Comparison of ENCODE assay signal across 8 mouse cellular contexts in genomic region chr16:87698692-87699305, GRCm38 (mm10). TPM values are rescaled to one million over a fixed set of nuclear protein-coding genes. Genes with fewer than 3 reads are reported as not detected.
DNase-seq lines count a peak whose midpoint lies in the region; ATAC-seq and TF ChIP-seq lines count a peak whose summit lies in the region.

Bach1 (plus strand) TSS chr16:87698945.

- peak; percentile 99 for DNase-seq in CD4-positive, CD25-positive, alpha-beta regulatory T cell, adult 2 months (ENCODE audit: low read depth, low spot score)
- peak; percentile 78 for DNase-seq in brain, embryonic 18.5 days (ENCODE audit: low read depth, low spot score)
- peak; percentile 99 for DNase-seq in kidney, postnatal 10 days
- peak; percentile 87 to 90 (median 88) for DNase-seq in liver, embryonic 14.5 days (ENCODE audit: low read depth in 3 of 3, low spot score in 3 of 3)
- DNase-seq in neural tube, embryonic 11.5 days (ENCODE audit: low spot score): peak; percentile 97
- DNase-seq in stomach, postnatal 0 days (ENCODE audit: low spot score): peak; percentile 99

- peak; percentile 78 for ATAC-seq in erythroid progenitor cell, adult 5-6 weeks (replicated peaks; ENCODE audit: low FRiP score, poor library complexity, severe bottlenecking)
- ATAC-seq in heart, embryonic 13.5 days (ENCODE audit: extremely low read depth, insufficient number of reproducible peaks, low FRiP score, low TSS enrichment): peak; percentile 93
- ATAC-seq in liver, embryonic 14.5 days (ENCODE audit: insufficient read depth): peak; percentile 86
- peak; percentile 93 for ATAC-seq in neural tube, embryonic 11.5 days (ENCODE audit: insufficient read depth, low FRiP score, low TSS enrichment)
- peak; percentile 95 for ATAC-seq in stomach, postnatal 0 days (ENCODE audit: low FRiP score, low TSS enrichment)

- H3K4me2 ChIP-seq in heart, embryonic 13.5 days: peak within 1 kb of the TSS; percentile 80
- H3K4me2 ChIP-seq in liver, embryonic 14.5 days (ENCODE audit: low read depth): peak within 1 kb of the TSS; percentile 97
- peak within 1 kb of the TSS; percentile 88 for H3K4me2 ChIP-seq in neural tube, embryonic 11.5 days (ENCODE audit: low read depth)
- peak within 1 kb of the TSS; percentile 70 for H3K4me2 ChIP-seq in stomach, postnatal 0 days (replicated peaks; ENCODE audit: low read depth)

- under 1% methylated on average over 77 of the region's 84 CpGs for WGBS in heart, embryonic 13.5 days
- under 1% methylated on average over 82 of the region's 84 CpGs for WGBS in liver, embryonic 14.5 days (ENCODE audit: insufficient replicate concordance)
- WGBS in neural tube, embryonic 11.5 days: under 1% methylated on average over 82 of the region's 84 CpGs
- WGBS in stomach, postnatal 0 days: under 1% methylated on average over 67 of the region's 84 CpGs

- peak within 1 kb of the TSS; percentile 96 for H3K9ac ChIP-seq in heart, embryonic 13.5 days
- peak within 1 kb of the TSS; percentile 96 for H3K9ac ChIP-seq in liver, embryonic 14.5 days (replicated peaks)
- H3K9ac ChIP-seq in neural tube, embryonic 11.5 days (ENCODE audit: low read length): peak within 1 kb of the TSS; percentile 86
- peak within 1 kb of the TSS; percentile 92 for H3K9ac ChIP-seq in stomach, postnatal 0 days (ENCODE audit: low read length)

- peaks cover 10% of the 10 kb centered on the region; the same call in 1 of the 2 replicates for H3K27me3 ChIP-seq in heart, embryonic 13.5 days (replicated peaks)
- no peaks in the 10 kb centered on the region for H3K27me3 ChIP-seq in liver, embryonic 14.5 days (ENCODE audit: control insufficient read depth, insufficient read depth, low read length)
- H3K27me3 ChIP-seq in neural tube, embryonic 11.5 days (ENCODE audit: control insufficient read depth, insufficient read depth, low read length): no peaks in the 10 kb centered on the region
- no peaks in the 10 kb centered on the region for H3K27me3 ChIP-seq in stomach, postnatal 0 days (ENCODE audit: control insufficient read depth, insufficient read depth, low read length)

- peaks cover 46% of the 10 kb centered on the region for H3K4me1 ChIP-seq in heart, embryonic 13.5 days
- H3K4me1 ChIP-seq in liver, embryonic 14.5 days (replicated peaks; ENCODE audit: control insufficient read depth in 2 of 2, insufficient read depth in 2 of 2, low read length in 1 of 2): peaks cover 38 to 40% of the 10 kb centered on the region in 2 experiments
- H3K4me1 ChIP-seq in neural tube, embryonic 11.5 days (ENCODE audit: control insufficient read depth, insufficient read depth, low read length): peaks cover 9% of the 10 kb centered on the region; the same call in 1 of the 2 replicates
- H3K4me1 ChIP-seq in stomach, postnatal 0 days (replicated peaks; ENCODE audit: control insufficient read depth, insufficient read depth): no peaks in the 10 kb centered on the region

- H3K27ac ChIP-seq in heart, embryonic 13.5 days (replicated peaks): peak within 1 kb of the TSS; percentile 94
- peak within 1 kb of the TSS; percentile 91 for H3K27ac ChIP-seq in liver, embryonic 14.5 days
- peak within 1 kb of the TSS; percentile 93 for H3K27ac ChIP-seq in neural tube, embryonic 11.5 days (ENCODE audit: low read depth, low read length)
- peak within 1 kb of the TSS; percentile 97 for H3K27ac ChIP-seq in stomach, postnatal 0 days (replicated peaks)

- H3K9me3 ChIP-seq in heart, embryonic 13.5 days: no peaks in the 10 kb centered on the region
- no peaks in the 10 kb centered on the region for H3K9me3 ChIP-seq in liver, embryonic 14.5 days (ENCODE audit: control insufficient read depth, low read length)
- H3K9me3 ChIP-seq in neural tube, embryonic 11.5 days (ENCODE audit: control insufficient read depth, low read length): no peaks in the 10 kb centered on the region
- no peaks in the 10 kb centered on the region for H3K9me3 ChIP-seq in stomach, postnatal 0 days (ENCODE audit: control insufficient read depth, low read length)

- H3K36me3 ChIP-seq in heart, embryonic 13.5 days: no peaks in the 10 kb centered on the region
- H3K36me3 ChIP-seq in liver, embryonic 14.5 days (replicated peaks; ENCODE audit: control insufficient read depth, insufficient read depth, low read depth): no peaks in the 10 kb centered on the region
- H3K36me3 ChIP-seq in neural tube, embryonic 11.5 days (ENCODE audit: control insufficient read depth, insufficient read depth, low read length): no peaks in the 10 kb centered on the region
- H3K36me3 ChIP-seq in stomach, postnatal 0 days (ENCODE audit: control insufficient read depth, insufficient read depth, low read length): no peaks in the 10 kb centered on the region

- TF ChIP-seq EP300 in liver, embryonic 14.5 days (IDR thresholded peaks at IDR 0.05; ENCODE audit: low read depth): no peak
- TF ChIP-seq EP300 in stomach, postnatal 0 days (optimal IDR thresholded peaks at IDR 0.05): no peak

- peak within 1 kb of the TSS; percentile 76 for H3K4me3 ChIP-seq in heart, embryonic 13.5 days
- H3K4me3 ChIP-seq in liver, embryonic 14.5 days (ENCODE audit: insufficient read depth in 1 of 2, low read depth in 2 of 2, low read length in 2 of 2): peak within 1 kb of the TSS; percentile 81 to 89
- H3K4me3 ChIP-seq in neural tube, embryonic 11.5 days (ENCODE audit: low read depth, low read length): peak within 1 kb of the TSS; percentile 68
- peak within 1 kb of the TSS; percentile 88 for H3K4me3 ChIP-seq in stomach, postnatal 0 days (ENCODE audit: low read depth, low read length)

- TF ChIP-seq CTCF in liver, embryonic 14.5 days (IDR thresholded peaks at IDR 0.05; ENCODE audit: low read depth): no peak
- peak; percentile 24; the same call in 1 of the 2 replicates for TF ChIP-seq CTCF in stomach, postnatal 0 days (IDR thresholded peaks at IDR 0.05; ENCODE audit: low read depth)

RNA-seq across cellular contexts. Expression of gene Bach1, which starts in this region (rescaled TPM):
- 19.5 and 22.6 TPM in 2 replicates for total RNA-seq in erythroid progenitor cell, adult 5-6 weeks (2015; ENCODE audit: low replicate concordance)
- 28.5 and 37.6 TPM in 2 replicates for total RNA-seq in erythroid progenitor cell, adult 5-6 weeks (2017; ENCODE audit: low replicate concordance)
- polyA plus RNA-seq in heart, embryonic 13.5 days (2015; fragmentation: Nextera tagmentation; extraction: Ambion mirVana): 9.2 and 9.5 TPM in 2 replicates
- polyA plus RNA-seq in liver, embryonic 14.5 days (2012; rRNA removed): 4.0 and 5.4 TPM in 2 replicates
- 4.2 and 5.8 TPM in 2 replicates for polyA plus RNA-seq in liver, embryonic 14.5 days (2014; fragmentation: Nextera tagmentation; extraction: Ambion mirVana)
- 23.0 and 23.6 TPM in 2 replicates for polyA plus RNA-seq in neural tube, embryonic 11.5 days (2014; fragmentation: Nextera tagmentation; extraction: Ambion mirVana)
- polyA plus RNA-seq in stomach, postnatal 0 days (2015; fragmentation: Nextera tagmentation; extraction: Ambion mirVana): 4.3 and 5.3 TPM in 2 replicates

Comparison
In these comparisons a context has a peak if more than half of its experiments do, and no peak if none do; other contexts are left out.
1. Peak in every context shown above with its lines: DNase-seq, ATAC-seq, H3K4me3 ChIP-seq and H3K27ac ChIP-seq.